Mouse (Mus musculus): ENCODE results near the gene Vim.

DNA sequence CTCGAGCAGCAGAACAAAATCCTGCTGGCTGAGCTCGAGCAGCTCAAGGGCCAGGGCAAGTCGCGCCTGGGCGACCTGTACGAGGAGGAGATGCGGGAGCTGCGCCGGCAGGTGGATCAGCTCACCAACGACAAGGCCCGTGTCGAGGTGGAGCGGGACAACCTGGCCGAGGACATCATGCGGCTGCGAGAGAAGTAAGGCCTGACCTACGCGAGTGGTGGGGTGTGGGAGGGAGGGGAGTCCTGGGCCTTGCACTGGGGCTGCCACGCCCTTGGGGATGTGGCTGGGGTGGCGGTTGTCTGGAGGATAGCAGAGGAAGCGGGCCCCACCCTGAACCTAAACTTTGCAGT is 1.0 kb downstream of the Vim start:
- TF ChIP-seq CTCF (IDR thresholded peaks at IDR 0.05; ENCODE audit: low read depth) (no peak; the same call in 1 of the 2 replicates), EP300 (IDR thresholded peaks at IDR 0.05; ENCODE audit: low read depth) (no peak)
